Mouse (Mus musculus): ENCODE measurements around the gene Myo5a. TPM values are rescaled to one million over a fixed set of nuclear protein-coding genes. Genes with fewer than 3 reads are reported as not detected.

Myo5a gene
- polyA plus RNA-seq, 1 experiment, result 5.8 TPM

GRCm38 (mm10) chr9:75210269-75210668 is 139.5 kb downstream of the Myo5a start:
- Histone ChIP-seq H3K4me3 (replicated peaks; ENCODE audit: extremely low read depth, low read depth, low read length) (no peak overlapping the region), H3K4me1 (ENCODE audit: control insufficient read depth, insufficient read depth, low read length) (no peaks in the 10 kb centered on the region)
- DNase-seq, result no peak
- WGBS, result 80% methylated on average over 2 of the region's 2 CpGs
- TF ChIP-seq CTCF (IDR thresholded peaks at IDR 0.05; ENCODE audit: insufficient read depth, low read length) (no peak), POLR2A (IDR thresholded peaks at IDR 0.05; ENCODE audit: borderline replicate concordance, extremely low read depth, low read depth, low read length) (no peak)

- 94% methylated on average over 11 of the region's 11 CpGs for WGBS
- Histone ChIP-seq H3K4me3 (replicated peaks; ENCODE audit: extremely low read depth, low read depth, low read length) (no peak overlapping the region), H3K4me1 (ENCODE audit: control insufficient read depth, insufficient read depth, low read length) (no peaks in the 10 kb centered on the region)
- no peak for DNase-seq
- TF ChIP-seq POLR2A (IDR thresholded peaks at IDR 0.05; ENCODE audit: borderline replicate concordance, extremely low read depth, low read depth, low read length), result no peak
- TF ChIP-seq CTCF (IDR thresholded peaks at IDR 0.05; ENCODE audit: insufficient read depth, low read length), result no peak
These were observed 144.1 kb downstream of the Myo5a start for GRCm38 (mm10) chr9:75214743-75215413.

GRCm38 (mm10) chr9:75219942-75220341 is 149.1 kb downstream of the Myo5a start:
- no peak for DNase-seq
- H3K4me3 ChIP-seq (replicated peaks; ENCODE audit: extremely low read depth, low read depth, low read length), result no peak overlapping the region
- WGBS, result 65% methylated on average over 5 of the region's 5 CpGs
- TF ChIP-seq POLR2A (IDR thresholded peaks at IDR 0.05; ENCODE audit: borderline replicate concordance, extremely low read depth, low read depth, low read length) (no peak), CTCF (IDR thresholded peaks at IDR 0.05; ENCODE audit: insufficient read depth, low read length) (no peak)
- no peaks in the 10 kb centered on the region for H3K4me1 ChIP-seq (ENCODE audit: control insufficient read depth, insufficient read depth, low read length)

- 64% methylated on average over 10 of the region's 10 CpGs for WGBS
- no peak overlapping the region for H3K4me3 ChIP-seq (replicated peaks; ENCODE audit: extremely low read depth, low read depth, low read length)
These were observed 150.8 kb downstream of the Myo5a start for GRCm38 (mm10) chr9:75221420-75222287.

GRCm38 (mm10) chr9:75231841-75232746 is 161.3 kb downstream of the Myo5a start, which contains the start of gene Myo5c:
Myo5c (plus strand) TSS chr9:75232020.
- TF ChIP-seq POLR2A (IDR thresholded peaks at IDR 0.05; ENCODE audit: borderline replicate concordance, extremely low read depth, low read depth, low read length) (peak; percentile 88; the same call in 1 of the 2 replicates), CTCF (IDR thresholded peaks at IDR 0.05; ENCODE audit: insufficient read depth, low read length) (no peak)
- H3K4me3 ChIP-seq (replicated peaks; ENCODE audit: extremely low read depth, low read depth, low read length), result peak within 1 kb of the TSS; percentile 70
- H3K4me1 ChIP-seq (ENCODE audit: control insufficient read depth, insufficient read depth, low read length), result no peaks in the 10 kb centered on the region
- 6% methylated on average over 48 of the region's 48 CpGs for WGBS
- DNase-seq, result peak; percentile 79

More at GRCm38 (mm10) chr9:75221420-75222287, 150.8 kb downstream of the Myo5a start:
- TF ChIP-seq CTCF (IDR thresholded peaks at IDR 0.05; ENCODE audit: insufficient read depth, low read length) (no peak), POLR2A (IDR thresholded peaks at IDR 0.05; ENCODE audit: borderline replicate concordance, extremely low read depth, low read depth, low read length) (no peak)
- no peaks in the 10 kb centered on the region for H3K4me1 ChIP-seq (ENCODE audit: control insufficient read depth, insufficient read depth, low read length)
- DNase-seq, result peak; percentile 65

- TF ChIP-seq CTCF (IDR thresholded peaks at IDR 0.05; ENCODE audit: insufficient read depth, low read length) (no peak), POLR2A (IDR thresholded peaks at IDR 0.05; ENCODE audit: borderline replicate concordance, extremely low read depth, low read depth, low read length) (no peak)
- H3K4me1 ChIP-seq (ENCODE audit: control insufficient read depth, insufficient read depth, low read length), result no peaks in the 10 kb centered on the region
- peak overlapping the region; percentile 57 for H3K4me3 ChIP-seq (replicated peaks; ENCODE audit: extremely low read depth, low read depth, low read length)
- DNase-seq, result no peak
- WGBS, result 48% methylated on average over 8 of the region's 8 CpGs
These were observed 162.0 kb downstream of the Myo5a start for GRCm38 (mm10) chr9:75232860-75233259.

GRCm38 (mm10) chr9:75234271-75234741 is 163.5 kb downstream of the Myo5a start:
- peak overlapping the region; percentile 19 for H3K4me3 ChIP-seq (replicated peaks; ENCODE audit: extremely low read depth, low read depth, low read length)
- no peak for TF ChIP-seq CTCF (IDR thresholded peaks at IDR 0.05; ENCODE audit: insufficient read depth, low read length)
- peak; percentile 51; the same call in 1 of the 2 replicates for TF ChIP-seq POLR2A (IDR thresholded peaks at IDR 0.05; ENCODE audit: borderline replicate concordance, extremely low read depth, low read depth, low read length)

GRCm38 (mm10) chr9:75234983-75235627 is 164.3 kb downstream of the Myo5a start:
- no peak overlapping the region for H3K4me3 ChIP-seq (replicated peaks; ENCODE audit: extremely low read depth, low read depth, low read length)

More at GRCm38 (mm10) chr9:75234271-75234741, 163.5 kb downstream of the Myo5a start:
- peak; percentile 68 for DNase-seq
- WGBS, result 36% methylated on average over 7 of the region's 7 CpGs
- no peaks in the 10 kb centered on the region for H3K4me1 ChIP-seq (ENCODE audit: control insufficient read depth, insufficient read depth, low read length)

More at GRCm38 (mm10) chr9:75234983-75235627, 164.3 kb downstream of the Myo5a start:
- no peak for DNase-seq
- 50% methylated on average over 12 of the region's 12 CpGs for WGBS
- no peaks in the 10 kb centered on the region for H3K4me1 ChIP-seq (ENCODE audit: control insufficient read depth, insufficient read depth, low read length)
- TF ChIP-seq POLR2A (IDR thresholded peaks at IDR 0.05; ENCODE audit: borderline replicate concordance, extremely low read depth, low read depth, low read length), result no peak
- TF ChIP-seq CTCF (IDR thresholded peaks at IDR 0.05; ENCODE audit: insufficient read depth, low read length), result no peak
